Mouse (Mus musculus): ENCODE measurements around the gene Dynlrb2. TPM values are rescaled to one million over a fixed set of nuclear protein-coding genes. Genes with fewer than 3 reads are reported as not detected.

The Dynlrb2 gene
- total RNA-seq, 1 experiment from 2014 or later = not detected

- peak; percentile 34 for DNase-seq
These were observed 38.1 kb downstream of the Dynlrb2 start for GRCm38 (mm10) chr8:116542842-116543241.

- DNase-seq = no peak
These were observed 38.6 kb downstream of the Dynlrb2 start for GRCm38 (mm10) chr8:116543366-116543765.

- no peak for DNase-seq
These were observed 47.5 kb downstream of the Dynlrb2 start for GRCm38 (mm10) chr8:116552255-116552654.

GRCm38 (mm10) chr8:116552778-116553177 lies 48.0 kb downstream of the Dynlrb2 start:
- DNase-seq = no peak

Other genes starting within 250 kb of the Dynlrb2 start
- 7.6 and 9.2 TPM in 2 replicates for gene Cdyl2, start 228.0 kb downstream of the Dynlrb2 start, total RNA-seq (2021)

Measured in adrenal gland, postnatal 14 days (tissue).